Mouse (Mus musculus): Measurements from ENCODE around the gene Gm26620. TPM values are rescaled to one million over a fixed set of nuclear protein-coding genes. Genes with fewer than 3 reads are reported as not detected.

Gm26620 gene
- total and polyA plus RNA-seq, 3 experiments, result 0.52 to 4.2 (median 1.9) TPM

GRCm38 (mm10) chr1:170845448-170846307 lies 39.2 kb upstream of the Gm26620 start:
- Histone ChIP-seq H3K9me3 (replicated peaks; ENCODE audit: low read length) (peaks cover 1% of the 10 kb centered on the region), H3K4me1 (ENCODE audit: control insufficient read depth in 1 of 2, insufficient read depth in 2 of 2) (peaks cover 1 to 10% of the 10 kb centered on the region in 2 experiments; a peak in 3 of 4 replicates), H3K27ac (ENCODE audit: insufficient read depth, low read depth) (no peak overlapping the region), H3K27me3 (replicated peaks) (no peaks in the 10 kb centered on the region), H3K9ac (ENCODE audit: insufficient read depth, low read depth) (no peak overlapping the region), H3K36me3 (replicated peaks in 1 of 2; ENCODE audit: control insufficient read depth in 1 of 2, insufficient read depth in 1 of 2, low read length in 1 of 2) (peaks cover 57 to 78% of the 10 kb centered on the region in 2 experiments), H3K4me2 (ENCODE audit: insufficient read depth, low read depth, poor library complexity, severe bottlenecking) (no peak overlapping the region), H3K4me3 (replicated peaks in 1 of 3; ENCODE audit: low read depth in 2 of 3, low read length in 2 of 3, poor library complexity in 1 of 3) (no peak overlapping the region), H3K79me2 (replicated peaks; ENCODE audit: control insufficient read depth, extremely low read depth, insufficient read depth, poor library complexity, severe bottlenecking) (peaks cover 54% of the 10 kb centered on the region)
- no peak for DNase-seq (ENCODE audit: extremely low read depth)
- in situ Hi-C loops (cut with MboI; ENCODE audit: low pct_ligation_motif_present, low pct_unique_long_range_greater_than_20kb, low sequenced_read_pairs), result loop anchor here (25.0 kb wide), 1 partner anchor 208 kb away; the partner anchor contains the start of gene Olfml2b
- dilution Hi-C loops (cut with MboI; ENCODE audit: extremely low pct_ligation_motif_present, extremely low pct_unique_long_range_greater_than_20kb, low sequenced_read_pairs), result no loop called here
- TF ChIP-seq POLR2A (IDR thresholded peaks at IDR 0.05; ENCODE audit: low read depth, low read length) (peak; percentile 25; the same call in 1 of the 2 replicates), POLR2AphosphoS2 (IDR thresholded peaks at IDR 0.05; ENCODE audit: low read depth, low read length) (no peak)

GRCm38 (mm10) chr1:170850007-170850406 lies 34.9 kb upstream of the Gm26620 start:
- in situ Hi-C loops (cut with MboI; ENCODE audit: low pct_ligation_motif_present, low pct_unique_long_range_greater_than_20kb, low sequenced_read_pairs), result no loop called here
- dilution Hi-C loops (cut with MboI; ENCODE audit: extremely low pct_ligation_motif_present, extremely low pct_unique_long_range_greater_than_20kb, low sequenced_read_pairs), result no loop called here
- Histone ChIP-seq H3K4me1 (ENCODE audit: control insufficient read depth in 1 of 2, insufficient read depth in 2 of 2) (peaks cover 7 to 44% of the 10 kb centered on the region in 2 experiments), H3K4me2 (ENCODE audit: insufficient read depth, low read depth, poor library complexity, severe bottlenecking) (no peak overlapping the region), H3K36me3 (replicated peaks in 1 of 2; ENCODE audit: control insufficient read depth in 1 of 2, insufficient read depth in 1 of 2, low read length in 1 of 2) (peaks cover 52 to 61% of the 10 kb centered on the region in 2 experiments), H3K27me3 (replicated peaks) (no peaks in the 10 kb centered on the region), H3K9ac (ENCODE audit: insufficient read depth, low read depth) (no peak overlapping the region), H3K79me2 (replicated peaks; ENCODE audit: control insufficient read depth, extremely low read depth, insufficient read depth, poor library complexity, severe bottlenecking) (peaks cover 61% of the 10 kb centered on the region), H3K27ac (ENCODE audit: insufficient read depth, low read depth) (no peak overlapping the region), H3K4me3 (replicated peaks in 1 of 3; ENCODE audit: low read depth in 2 of 3, low read length in 2 of 3, poor library complexity in 1 of 3) (no peak overlapping the region), H3K9me3 (replicated peaks; ENCODE audit: low read length) (peaks cover 3% of the 10 kb centered on the region)
- no peak for DNase-seq (ENCODE audit: extremely low read depth)
- no peak for TF ChIP-seq CTCF (conservative IDR thresholded peaks at IDR 0.05 in 1 of 2, IDR thresholded peaks at IDR 0.05 in 1 of 2; ENCODE audit: low read depth in 2 of 2, low read length in 2 of 2)
- no peak for TF ChIP-seq BHLHE40 (IDR thresholded peaks at IDR 0.05; ENCODE audit: low read depth, low read length)
- TF ChIP-seq KAT2A (IDR thresholded peaks at IDR 0.05; ENCODE audit: insufficient replicate concordance, low read length), result no peak
- no peak for TF ChIP-seq SIN3A (IDR thresholded peaks at IDR 0.05; ENCODE audit: low read length)
- TF ChIP-seq USF1 (IDR thresholded peaks at IDR 0.05; ENCODE audit: low read depth, low read length), result no peak
- TF ChIP-seq ZC3H11A (IDR thresholded peaks at IDR 0.05; ENCODE audit: low read depth, low read length), result no peak
- no peak for TF ChIP-seq ETS1 (conservative IDR thresholded peaks at IDR 0.05; ENCODE audit: low read depth, low read length)
- TF ChIP-seq ELF1 (IDR thresholded peaks at IDR 0.05; ENCODE audit: low read depth, low read length), result no peak
- no peak for TF ChIP-seq JUN (IDR thresholded peaks at IDR 0.05; ENCODE audit: insufficient read depth, low read depth, low read length)
- no peak for TF ChIP-seq MAFK (IDR thresholded peaks at IDR 0.05; ENCODE audit: insufficient replicate concordance, low read length)

Measured in CH12.LX (cell line).